Mouse (Mus musculus): ENCODE data around the gene Stag1.
"Not testable (repeated sequence)": the region's sequence is repeated elsewhere in the genome, so short reads cannot be mapped to it uniquely, and the experiment has no call there.

The Stag1 gene

DNA sequence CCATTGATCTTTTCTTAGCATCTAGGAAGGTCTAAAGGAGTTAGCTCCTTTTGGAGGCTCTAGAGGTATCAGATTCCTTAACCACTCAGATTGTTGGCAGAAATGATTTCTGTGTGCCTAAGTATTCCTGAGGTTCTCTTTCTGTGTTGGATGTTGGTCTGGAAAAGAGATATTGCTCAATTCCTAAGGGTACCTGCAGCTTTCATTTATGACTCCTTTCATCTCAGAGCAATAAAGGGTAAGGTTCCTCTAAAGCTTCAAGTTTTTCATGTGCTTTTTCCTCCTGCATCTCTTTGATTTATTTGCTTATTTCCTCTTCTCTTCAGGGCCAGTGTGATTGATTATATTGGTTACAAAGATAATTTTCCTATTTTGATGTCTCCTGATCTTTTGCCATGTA, 84.7 kb downstream of the Stag1 start:
- DNase-seq (ENCODE audit: low spot score in 2 of 2): no peak

DNA sequence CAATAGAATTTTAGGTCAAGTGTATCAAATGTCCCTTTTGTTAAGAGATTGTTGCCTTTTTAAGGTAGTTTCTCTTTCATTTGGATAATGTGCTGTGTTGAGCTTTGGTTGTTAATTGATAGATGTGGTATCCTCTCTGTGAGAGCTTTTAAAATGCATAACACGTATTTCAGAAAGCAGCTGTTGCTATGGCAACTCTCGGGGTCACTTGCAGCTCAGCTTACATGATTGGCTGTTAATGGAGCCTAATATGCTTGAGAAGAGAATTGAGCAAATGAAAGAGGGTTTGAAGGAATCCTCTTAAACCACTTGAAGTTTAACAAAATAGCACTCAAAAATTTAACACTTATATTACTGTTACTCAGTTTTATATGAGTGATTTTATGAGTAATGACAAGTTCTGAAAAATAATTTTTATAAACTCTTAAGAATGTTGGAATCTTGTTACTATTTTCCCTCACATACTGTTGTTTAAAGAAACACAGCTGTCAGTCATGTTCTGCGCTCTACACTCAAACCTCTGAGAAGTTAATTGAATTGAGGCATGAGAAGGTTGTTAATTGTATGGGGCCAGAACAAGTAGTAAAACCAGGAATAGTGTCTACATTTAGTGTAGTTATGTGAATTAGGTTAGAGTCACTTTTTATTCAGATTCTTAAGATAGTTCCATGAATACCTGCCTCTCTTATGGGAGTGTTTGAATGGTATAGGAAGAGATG, 88.3 kb downstream of the Stag1 start:
- no peak for DNase-seq (ENCODE audit: low spot score in 2 of 2)

- no peak for DNase-seq (ENCODE audit: low spot score in 2 of 2)
Measured at GRCm38 (mm10) chr9:100689765-100690316, 92.2 kb downstream of the Stag1 start.

DNA sequence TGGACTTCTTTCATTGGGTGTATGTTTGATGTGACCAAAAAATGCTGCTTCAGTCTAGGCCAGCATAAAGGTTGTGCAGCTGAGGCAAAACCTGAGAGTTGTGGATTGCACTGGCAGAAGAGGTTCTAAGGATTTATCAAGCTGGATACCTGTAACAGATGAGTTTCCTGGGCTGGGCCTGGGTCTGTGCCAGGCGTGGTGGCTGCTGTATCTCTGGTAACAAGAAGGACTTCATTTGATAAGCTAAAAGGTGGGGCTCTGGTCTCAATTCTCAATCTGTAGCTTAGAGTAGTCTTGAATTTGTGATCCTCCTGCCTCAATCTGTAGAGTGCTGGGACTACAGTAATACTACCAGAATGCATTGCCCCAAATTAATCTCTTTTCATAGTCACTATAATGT, 94.6 kb downstream of the Stag1 start:
- DNase-seq (ENCODE audit: low spot score in 2 of 2): no peak

DNA sequence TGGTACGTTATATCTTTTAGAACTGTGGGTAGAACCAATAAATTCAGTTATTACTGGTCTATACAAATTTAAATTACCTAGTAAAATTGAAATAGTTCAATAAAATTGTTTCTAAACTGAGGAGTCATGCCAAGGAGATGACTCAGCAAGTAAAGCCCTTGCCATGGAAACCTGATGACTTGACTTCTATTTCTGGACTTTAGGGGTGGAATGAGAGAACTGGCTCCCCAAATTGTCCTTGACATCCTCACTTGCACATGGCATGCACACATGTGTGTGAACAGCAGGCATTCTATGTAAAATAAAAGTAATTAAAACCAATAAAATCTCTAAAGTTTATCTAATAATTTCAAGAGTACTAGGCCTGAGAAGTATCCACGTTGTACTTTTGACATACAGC, 98.9 kb downstream of the Stag1 start:
- peak in 1 of 2 experiments; percentile 35 for DNase-seq (ENCODE audit: low spot score in 2 of 2)

GRCm38 (mm10) chr9:100707644-100708043, 110.0 kb downstream of the Stag1 start:
- DNase-seq (ENCODE audit: low spot score in 2 of 2): no peak

- no peak for DNase-seq (ENCODE audit: low spot score in 2 of 2)
Measured at GRCm38 (mm10) chr9:100711665-100712064, 114.1 kb downstream of the Stag1 start.

GRCm38 (mm10) chr9:100724832-100725231, 127.2 kb downstream of the Stag1 start:
- not testable (repeated sequence) for DNase-seq (ENCODE audit: low spot score in 2 of 2)

GRCm38 (mm10) chr9:100731839-100732238, 134.2 kb downstream of the Stag1 start:
- no peak for DNase-seq (ENCODE audit: low spot score in 2 of 2)

GRCm38 (mm10) chr9:100733907-100734440, 136.4 kb downstream of the Stag1 start:
- DNase-seq (ENCODE audit: low spot score in 2 of 2): no peak

DNA sequence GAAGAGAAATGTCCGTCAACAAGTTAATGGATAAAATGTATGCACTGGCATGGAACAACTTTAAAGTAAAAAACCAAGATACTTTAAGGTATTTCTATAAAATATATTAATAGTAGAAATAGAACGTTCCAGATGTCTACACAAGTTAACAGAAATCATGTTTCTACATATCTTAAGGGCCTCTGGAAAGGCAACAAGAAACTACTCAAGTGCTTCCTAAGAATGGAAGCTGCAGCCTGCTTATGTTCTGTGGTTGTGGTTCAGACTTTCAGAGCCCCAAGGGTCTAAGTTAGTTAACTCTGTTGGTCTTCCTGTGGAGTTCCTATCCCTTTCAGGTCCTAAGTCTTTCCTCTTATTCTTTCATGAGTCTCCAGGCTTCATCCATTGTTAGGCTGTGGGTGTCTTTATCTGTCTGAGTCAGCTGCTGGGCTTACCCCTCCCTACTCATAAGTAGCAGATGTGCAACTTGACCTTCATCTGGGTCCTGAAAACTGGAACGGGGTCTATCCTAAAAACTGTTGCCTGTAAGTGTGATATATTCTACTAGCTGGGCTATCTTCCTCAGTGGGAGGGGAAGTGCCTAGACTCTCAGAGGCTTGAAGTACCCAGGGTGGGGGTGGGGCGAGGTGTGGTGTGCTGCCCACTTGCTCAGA, 138.5 kb downstream of the Stag1 start:
- DNase-seq (ENCODE audit: low spot score in 2 of 2): no peak

GRCm38 (mm10) chr9:100736646-100737031, 139.0 kb downstream of the Stag1 start:
- DNase-seq (ENCODE audit: low spot score in 2 of 2): no peak

GRCm38 (mm10) chr9:100777238-100777637, 179.6 kb downstream of the Stag1 start:
- peak; percentile 3 to 24 for DNase-seq (ENCODE audit: low spot score in 2 of 2)

- no peak for DNase-seq (ENCODE audit: low spot score in 2 of 2)
Measured at GRCm38 (mm10) chr9:100865984-100866383, 268.4 kb downstream of the Stag1 start.

- no peak for DNase-seq (ENCODE audit: low spot score in 2 of 2)
Measured at GRCm38 (mm10) chr9:100869635-100870034, 272.0 kb downstream of the Stag1 start.

DNA sequence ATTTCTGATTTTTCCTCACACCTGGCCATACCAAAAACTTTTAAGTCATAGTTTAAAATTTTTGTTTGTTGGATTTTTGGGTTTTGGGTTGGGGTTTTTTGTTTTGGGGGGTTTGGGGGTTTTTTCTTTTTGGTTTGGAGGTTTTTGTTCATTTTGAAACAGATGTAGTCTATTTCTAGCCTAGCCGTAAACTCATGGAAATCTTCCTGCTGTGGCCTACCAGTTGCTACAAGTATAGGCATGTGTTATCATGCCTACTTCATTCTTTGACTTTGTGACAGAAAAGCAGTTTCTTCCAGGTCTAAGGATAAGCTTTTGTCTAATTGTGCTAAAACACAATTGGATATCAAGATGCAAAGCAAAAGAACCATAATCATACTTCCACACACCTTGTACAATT, 298.5 kb downstream of the Stag1 start:
- no peak for DNase-seq (ENCODE audit: low spot score in 2 of 2)

DNA sequence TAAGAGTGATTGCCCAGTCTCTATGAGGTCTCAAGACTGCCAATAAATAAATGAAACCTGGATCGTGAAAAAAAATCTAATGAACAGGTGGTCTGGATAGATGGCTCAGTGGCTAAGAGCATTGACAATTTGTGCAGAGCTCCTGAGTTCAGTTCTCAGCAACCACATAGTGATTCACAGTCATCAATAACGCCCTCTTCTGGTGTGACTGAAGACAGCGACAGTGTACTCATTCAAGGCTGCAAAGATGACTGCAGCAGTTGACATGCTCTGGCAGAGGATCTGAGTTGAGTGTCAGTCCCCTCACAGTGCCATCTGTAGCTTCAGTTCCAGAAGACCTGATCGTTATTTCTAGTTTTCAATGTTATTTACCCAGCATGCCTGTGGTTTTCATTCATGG, 300.4 kb downstream of the Stag1 start:
- DNase-seq (ENCODE audit: low spot score in 2 of 2): no peak

- DNase-seq (ENCODE audit: low spot score in 2 of 2): no peak
Measured at GRCm38 (mm10) chr9:100910352-100910751, 312.8 kb downstream of the Stag1 start.

- DNase-seq (ENCODE audit: low spot score in 2 of 2): peak; percentile 2 to 52
Measured at GRCm38 (mm10) chr9:100917111-100917510, 319.5 kb downstream of the Stag1 start.

GRCm38 (mm10) chr9:100926629-100927028, 329.0 kb downstream of the Stag1 start:
- DNase-seq (ENCODE audit: low spot score in 2 of 2): no peak

DNA sequence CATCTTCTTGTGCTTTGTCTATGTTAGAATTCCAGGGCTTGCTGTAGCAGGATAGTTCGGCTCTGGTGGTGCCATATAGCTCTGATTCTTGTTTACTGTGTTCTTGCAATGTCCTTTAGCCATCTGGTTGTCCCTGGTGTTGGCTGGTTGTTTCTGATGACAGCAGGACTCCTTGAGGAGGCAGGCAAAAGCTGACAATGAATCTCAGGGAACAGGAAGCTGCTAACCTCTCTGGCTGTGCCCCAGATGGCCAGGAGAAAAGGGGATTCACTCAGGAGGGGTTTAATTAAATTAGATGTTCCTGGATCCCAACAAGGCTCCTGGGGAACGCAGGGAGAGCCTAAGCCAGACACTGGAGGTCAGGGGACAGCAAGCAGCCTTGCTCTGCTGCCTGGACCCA, 344.4 kb downstream of the Stag1 start:
- no peak for DNase-seq (ENCODE audit: low spot score in 2 of 2)

GRCm38 (mm10) chr9:100944677-100945365, 347.2 kb downstream of the Stag1 start:
- DNase-seq (ENCODE audit: low spot score in 2 of 2): no peak

Data from heart, adult 9 months (tissue).